Mouse (Mus musculus) kidney, postnatal 36 days (tissue): ENCODE results near the gene Miga2.

Source experiments
- DNase-seq, 2 experiments: peaks; one replicate each; pipeline ENCODE4 v3.0.0; 2021 to 2022; ENCODE audit warnings: mixed read lengths in 2 of 2

The Miga2 gene

DNA sequence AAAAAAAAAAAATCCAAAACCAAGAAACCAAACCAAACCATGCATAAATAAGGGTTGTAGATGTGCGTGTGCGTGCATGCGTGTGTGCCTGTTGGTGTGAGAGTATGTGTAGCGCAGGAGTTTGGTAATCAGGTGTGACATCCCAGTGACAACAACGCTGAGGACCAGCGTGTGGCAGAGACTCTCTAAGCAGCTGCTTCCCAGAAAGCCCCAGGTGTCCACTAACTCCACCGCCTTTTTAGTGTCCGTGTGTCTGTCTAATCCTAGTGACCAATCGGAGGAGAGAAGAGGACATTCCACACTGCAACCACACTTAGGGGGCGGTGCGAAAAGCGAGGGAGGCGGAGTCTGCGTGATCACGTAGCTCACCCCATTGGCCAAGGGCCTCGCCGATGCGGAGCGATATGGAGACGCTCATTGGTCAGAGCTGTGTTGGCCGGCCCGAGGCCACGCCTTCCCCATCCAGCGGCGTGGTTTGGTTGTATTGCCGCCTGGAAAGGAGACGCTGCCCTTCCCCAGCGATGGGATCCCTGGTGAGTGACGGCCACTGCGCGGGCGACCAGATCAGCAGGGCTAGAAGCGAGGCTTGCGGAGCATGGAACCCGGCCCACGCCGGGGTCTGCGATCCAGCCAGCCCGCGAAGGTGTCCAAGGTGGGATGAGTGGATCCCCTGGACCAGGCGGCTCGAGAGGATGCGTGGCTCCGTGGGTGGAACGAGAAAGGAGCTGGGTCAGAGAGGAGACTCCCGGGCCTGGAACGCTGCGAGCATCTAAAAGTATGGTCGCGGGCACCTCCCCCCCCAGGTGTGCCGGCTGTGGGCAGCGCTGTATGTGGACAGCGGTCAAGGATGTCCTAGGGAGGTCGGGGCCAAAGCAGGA, at the start of gene Miga2:
Gene Miga2 (plus strand): TSS at position 461 of the 878 bp plus-strand sequence.
- DNase-seq: peak; percentile 99 to 100

DNA sequence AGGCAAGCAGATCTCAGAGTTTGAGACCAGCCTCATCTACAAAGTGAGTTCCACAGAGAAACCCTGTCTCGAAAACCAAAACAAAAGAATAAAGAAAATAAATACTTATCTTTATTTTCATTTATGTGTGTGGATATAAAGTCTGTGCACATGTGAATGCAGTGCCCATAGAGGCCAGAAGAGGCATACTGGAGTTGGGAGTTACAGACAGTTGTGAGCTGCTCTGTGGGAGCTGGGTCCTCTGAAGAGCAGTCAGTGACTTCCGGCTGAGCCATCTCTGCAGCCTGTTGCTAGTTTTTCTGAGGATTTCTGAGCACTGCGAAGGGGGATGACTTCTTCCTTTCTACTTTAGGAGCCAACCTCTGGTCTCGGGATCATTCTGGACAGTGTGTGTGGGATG, 47.9 kb upstream of the Miga2 start:
- peak in 1 of 2 experiments; percentile 10 for DNase-seq

DNA sequence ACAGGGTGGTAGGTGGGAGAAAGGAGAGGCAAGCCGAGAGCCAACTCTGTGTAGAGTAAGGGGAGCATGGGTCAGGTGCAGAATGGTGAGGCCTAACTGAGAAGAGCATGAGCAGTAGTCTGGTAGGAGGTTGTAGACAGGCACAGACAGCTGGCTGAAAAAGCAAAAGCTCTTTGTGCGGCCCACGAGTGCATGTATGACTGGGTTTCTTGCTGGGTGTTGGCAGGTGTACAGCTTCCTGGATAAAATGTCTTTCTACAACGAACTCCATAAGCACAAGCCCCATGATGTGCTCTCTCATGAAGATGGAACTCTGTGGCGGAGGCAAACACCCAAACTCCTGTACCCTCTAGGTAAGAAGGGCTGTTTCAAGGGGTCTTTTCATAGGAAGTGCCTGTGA, 47.1 kb upstream of the Miga2 start:
- DNase-seq: no peak

DNA sequence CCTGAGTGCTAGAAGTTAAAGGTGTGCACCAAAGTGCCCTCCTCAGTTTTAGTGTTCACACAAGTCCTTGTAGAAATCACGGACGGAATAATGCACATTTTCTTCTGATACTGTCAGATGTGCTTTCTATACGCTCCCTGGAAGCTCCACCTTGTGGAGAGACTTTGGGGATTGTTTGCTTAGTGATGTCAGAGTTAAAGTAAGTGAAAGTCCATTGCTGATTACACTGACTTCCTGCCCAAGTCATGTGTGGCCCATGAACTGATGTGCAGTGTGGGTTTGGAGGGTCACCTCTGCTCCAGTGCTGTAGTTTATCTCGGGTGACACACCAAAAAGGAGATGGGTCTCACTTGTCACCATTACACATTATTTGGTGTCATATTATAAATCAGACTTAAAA, 44.8 kb upstream of the Miga2 start:
- DNase-seq: no peak

DNA sequence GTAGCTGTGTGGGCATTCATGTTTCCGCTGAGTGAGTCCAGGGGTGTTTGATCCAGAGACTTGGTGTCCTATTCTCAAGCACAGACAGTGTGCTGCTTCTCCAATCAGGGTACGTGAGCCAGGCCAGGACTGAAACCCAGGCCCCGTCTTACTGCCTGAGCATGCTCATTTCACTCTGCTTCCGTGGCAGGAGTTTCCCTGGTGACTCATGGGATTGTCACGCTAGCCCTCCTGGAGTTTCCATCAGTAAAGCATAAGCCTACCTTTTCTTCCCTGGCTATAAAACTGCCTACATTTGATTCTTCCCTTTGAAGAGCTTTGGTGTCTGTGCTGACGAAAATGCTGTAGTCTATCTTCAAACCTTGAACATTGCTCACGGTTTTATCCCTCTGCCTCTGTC, 40.9 kb upstream of the Miga2 start:
- DNase-seq: no peak

DNA sequence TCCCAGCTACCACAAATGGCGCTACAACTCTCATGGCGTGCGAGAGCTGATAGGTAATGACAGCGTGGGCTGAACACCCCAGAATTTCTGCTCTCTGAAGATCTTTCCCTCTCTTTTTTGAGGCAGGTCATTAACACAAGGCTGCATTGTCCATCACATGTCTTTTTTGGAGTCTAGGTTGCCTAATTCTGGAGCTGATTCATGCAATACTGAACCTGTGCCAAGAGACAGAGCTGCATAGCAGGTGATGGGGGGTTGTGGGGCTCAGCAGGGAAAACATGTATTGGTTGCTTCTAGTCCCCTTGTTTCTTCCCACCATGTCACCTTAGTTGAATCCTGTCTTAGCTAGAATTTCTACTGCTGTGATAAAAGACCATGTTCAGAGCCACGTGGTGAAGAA, 38.7 kb upstream of the Miga2 start:
- no peak for DNase-seq

DNA sequence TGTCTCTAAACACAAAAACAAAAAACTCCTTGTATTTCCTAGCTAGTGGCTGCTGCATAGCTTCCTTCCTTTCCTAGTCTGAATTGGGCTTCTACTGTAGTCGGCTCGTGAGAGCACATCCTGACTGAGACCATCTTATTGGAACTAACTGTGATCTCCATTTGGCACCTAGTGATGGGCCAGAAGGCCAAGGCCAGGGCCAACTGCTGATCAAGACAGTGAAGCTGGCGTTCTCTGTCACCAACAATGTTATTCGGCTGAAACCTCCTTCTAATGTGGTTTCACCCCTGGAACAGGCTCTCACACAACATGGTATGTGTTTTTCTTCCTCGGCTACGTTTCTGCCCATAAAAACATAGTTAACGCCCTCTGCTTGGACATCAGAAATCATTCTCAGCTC, 36.8 kb upstream of the Miga2 start:
- DNase-seq: no peak

DNA sequence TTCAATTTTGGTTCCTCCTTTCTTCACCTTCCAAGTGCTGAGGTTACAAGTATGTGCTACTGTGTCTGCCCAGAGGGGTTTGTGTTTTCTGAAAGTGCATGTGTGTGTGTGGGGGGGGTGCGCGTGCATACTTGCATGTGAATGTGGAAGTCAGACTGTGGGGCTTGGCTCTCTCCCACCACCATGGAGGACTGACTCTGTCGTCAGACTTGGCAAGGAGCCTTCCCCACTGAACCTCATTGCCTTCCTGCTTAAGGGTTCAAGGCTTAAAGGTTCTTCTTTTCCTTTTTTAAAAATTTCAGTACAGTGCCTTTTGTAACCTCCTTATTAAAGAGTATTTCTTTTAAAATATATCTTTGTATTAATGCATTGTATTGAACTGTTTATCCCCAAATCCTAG, 35.2 kb upstream of the Miga2 start:
- DNase-seq: no peak

DNA sequence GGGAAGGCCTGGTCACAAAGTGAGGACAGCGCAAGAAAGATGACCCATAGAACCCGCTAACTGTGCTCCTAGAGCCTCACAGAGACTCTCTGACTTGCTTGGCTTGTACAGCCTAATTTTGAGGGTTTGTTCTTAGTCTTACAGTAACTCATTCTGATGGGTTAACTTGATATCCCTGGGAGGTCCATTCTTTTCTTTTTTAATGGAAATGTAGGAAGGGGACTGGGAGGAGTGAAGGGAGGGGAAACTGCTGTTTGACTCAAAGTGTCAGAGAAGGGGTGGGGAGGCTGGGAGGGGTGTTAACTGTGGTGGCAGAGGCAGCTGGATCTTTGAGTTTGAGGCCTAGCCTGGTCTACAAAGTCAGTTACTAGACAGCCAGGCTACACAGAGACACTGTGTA, 28.7 kb upstream of the Miga2 start:
- no peak for DNase-seq

DNA sequence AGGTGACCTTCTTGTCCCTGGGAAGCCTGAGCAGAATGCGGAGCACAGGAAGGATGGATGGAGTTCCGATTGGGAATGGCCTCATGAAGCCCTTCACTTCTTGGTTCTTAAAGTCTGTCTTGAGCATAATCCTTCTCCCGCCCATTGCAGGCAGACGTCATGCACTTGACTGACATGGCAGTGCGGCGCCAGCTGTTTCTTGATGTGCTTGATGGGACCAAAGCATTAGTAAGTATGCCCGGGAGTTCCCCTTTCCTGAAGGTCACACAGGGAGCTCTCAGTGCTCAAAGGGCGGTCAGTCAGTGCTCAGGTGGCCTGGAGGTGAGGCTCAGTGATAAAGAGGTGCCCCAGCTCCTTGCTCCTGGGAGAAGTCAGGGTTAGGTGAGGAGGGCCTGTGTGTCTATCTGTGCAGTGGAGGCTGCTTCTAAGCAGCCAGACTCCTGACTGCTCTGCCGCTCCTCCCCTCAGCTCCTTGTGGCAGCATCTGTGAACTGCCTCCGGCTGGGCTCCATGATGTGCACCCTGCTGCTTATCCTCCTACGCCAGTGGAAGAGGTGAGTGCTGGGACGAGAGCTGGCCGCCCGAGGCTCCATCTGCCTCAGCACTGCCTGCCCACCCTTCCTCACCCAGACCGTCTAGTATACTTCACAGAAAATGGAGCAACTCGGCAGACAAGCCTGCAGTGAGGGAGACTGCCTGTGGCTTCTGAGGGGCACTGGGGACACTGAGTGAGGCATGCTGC, 27.7 kb upstream of the Miga2 start:
- no peak for DNase-seq

DNA sequence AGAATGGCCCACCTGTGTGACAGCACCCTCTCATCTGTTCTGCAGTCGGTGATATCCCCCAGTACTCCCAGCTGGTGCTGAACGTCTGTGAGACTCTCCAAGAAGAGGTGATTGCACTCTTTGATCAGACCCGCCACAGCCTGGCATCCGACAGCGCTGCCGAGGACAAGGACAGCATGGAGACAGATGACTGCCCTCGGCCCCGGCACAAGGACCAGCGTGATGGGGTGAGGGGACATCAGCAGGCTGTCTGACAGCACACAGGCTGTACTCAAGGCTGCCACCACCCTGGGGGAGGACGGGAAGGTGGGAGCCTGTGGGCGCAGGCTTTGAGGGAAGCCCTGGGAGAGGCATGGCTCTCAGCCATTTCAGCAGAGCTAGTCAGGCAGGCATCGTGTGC, 26.9 kb upstream of the Miga2 start:
- DNase-seq: no peak

DNA sequence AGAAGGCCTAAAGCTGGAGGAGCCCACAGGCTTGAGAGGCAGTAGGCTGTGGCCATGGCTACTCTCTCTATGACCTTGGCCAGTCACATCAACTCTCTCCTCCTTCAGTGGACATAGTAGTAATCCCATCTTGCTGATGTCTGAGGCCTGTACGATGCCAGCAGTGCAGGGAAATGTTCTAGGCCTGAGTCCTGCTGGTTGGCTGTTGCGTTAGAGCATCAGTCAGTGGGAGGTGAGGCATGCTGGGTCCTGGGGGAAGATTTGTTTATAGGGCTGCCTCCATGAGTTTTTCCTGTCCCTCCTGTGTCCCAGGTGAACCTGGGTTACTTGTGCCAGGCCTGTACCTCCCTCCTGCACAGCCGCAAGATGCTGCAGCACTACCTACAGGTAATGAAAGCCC, 22.0 kb upstream of the Miga2 start:
- no peak for DNase-seq

DNA sequence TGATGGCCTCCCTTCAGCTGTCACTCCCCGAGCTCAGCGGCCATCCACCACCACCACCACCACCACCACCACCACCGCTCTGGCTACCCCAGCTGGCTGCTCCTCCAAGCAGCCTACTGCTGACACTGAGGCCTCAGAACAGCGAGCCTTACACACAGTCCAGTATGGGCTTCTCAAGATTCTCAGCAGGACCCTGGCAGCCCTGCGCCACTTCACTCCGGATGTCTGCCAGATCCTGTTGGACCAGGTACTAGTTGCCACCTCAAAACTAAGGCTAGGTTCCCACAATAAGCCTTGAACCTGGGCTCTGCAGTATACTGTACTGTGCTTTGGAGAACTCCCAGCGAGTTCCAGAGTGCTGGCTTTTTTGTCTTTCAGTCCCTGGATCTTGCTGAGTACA, 21.5 kb upstream of the Miga2 start:
- DNase-seq: no peak

DNA sequence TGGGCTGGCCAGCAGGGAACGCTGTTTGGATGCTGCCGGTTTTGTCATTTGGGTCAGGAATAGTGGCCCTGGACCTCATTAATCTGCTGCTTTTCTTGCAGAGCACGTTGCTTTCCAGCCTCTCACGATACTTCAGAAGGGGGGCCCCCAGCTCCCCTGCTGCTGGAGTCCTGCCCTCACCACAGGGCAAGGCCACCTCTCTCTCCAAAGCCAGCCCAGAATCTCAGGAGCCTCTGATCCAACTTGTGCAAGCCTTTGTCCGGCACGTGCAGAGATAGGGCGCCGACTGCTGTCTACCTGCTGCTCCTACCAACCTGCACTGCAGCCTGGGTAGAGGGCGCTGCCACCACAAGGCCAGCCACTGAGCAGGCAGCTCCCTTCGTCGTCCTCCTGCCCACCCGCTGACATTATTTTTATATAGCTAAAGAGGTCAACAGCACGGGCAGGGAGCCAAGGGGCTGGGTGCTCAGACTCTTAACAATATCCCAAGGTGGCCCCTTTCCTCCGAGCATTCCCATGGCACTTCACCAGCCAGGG, 20.4 kb upstream of the Miga2 start:
- peak in 1 of 2 experiments; percentile 31 for DNase-seq

DNA sequence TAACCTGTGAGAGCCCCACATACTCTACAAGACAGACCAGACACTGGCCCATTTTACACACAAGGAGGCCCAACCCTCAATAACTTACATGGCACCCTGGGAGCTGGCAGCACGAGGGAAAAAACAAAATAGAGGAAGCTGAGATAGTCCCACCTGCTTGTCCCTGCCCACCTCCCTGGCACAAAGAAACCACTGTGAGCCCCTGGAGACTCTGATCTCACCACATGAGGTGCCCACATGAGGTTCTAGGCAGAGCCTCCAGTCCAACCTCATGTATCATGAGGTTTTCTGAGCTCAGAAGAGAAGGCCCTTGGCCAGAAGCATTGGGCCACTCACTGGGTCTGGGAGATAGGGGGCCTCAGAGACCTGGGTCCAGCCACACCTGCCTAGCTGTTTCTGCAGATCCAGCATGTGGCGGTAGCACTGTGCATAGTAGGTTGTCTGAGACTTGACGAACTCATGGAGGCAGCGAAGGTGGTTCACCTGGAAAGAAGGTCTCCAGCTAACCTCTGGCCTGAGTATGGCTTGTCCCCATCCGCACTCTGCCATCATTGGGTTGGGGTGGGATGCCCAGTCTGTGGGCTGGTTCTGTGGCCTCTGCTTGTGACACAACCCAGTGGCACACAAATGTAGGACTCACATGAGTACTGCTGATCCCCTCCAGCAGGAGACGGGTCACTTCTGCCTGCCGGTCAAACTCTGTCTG, 17.9 kb upstream of the Miga2 start:
- DNase-seq: no peak

DNA sequence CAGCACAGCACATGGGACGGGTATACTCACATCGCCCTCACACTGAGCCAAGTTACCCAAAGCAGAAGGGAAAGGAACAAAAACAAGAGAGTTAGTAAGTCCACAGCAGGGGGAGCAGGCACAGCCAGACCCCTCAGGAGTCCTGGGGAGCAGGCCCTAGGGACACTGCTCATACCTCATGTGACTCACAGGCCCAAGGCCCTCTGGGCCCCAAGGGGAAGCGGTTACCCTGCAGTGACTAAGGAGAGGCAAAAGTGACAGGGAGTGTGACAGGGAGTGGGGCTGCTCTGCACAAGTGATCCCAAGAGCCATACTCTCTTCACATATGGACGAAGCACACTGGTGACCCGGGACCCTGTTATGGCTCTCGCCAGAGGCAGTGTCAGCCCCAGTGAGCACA, 14.8 kb upstream of the Miga2 start:
- no peak for DNase-seq

DNA sequence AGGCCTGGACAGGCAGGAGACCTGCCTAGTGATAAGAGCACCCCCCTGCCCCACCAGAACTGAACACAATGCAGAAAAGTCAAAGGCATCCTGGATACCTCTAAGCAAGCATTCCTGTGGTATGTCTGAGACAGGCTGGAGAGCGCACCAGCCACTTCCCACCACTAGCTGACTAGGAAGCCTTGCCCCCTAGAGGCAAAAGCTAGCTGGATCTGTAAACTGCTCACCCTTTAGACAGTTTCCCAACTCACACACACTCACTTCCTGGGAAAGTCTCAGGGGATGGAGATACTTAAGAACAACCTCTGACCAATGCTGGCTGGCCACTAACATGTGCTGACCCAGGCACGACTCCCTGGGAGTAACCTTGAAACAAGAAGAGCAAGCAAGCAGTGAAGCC, 12.9 kb upstream of the Miga2 start:
- peak; percentile 16 to 25 for DNase-seq

DNA sequence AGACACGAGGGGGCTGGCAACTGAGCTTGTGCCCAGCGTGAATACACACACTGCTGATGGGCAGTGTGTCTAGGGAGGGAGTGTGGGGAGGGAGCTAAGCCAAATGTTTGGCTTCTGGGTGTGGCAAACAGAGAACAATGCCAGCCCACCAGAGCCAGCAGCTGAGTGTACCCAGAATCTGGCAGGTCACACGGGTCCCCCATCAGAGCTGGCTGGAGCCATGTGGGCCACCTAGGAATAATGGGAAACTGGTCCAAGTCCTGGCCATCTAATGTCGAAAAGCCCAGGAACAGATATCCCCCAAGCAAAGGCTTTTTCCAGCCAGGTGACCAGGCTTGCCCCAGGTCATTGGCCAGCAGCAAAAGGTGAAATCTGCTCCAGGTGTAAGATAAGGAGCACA, 8.2 kb upstream of the Miga2 start:
- DNase-seq: no peak

DNA sequence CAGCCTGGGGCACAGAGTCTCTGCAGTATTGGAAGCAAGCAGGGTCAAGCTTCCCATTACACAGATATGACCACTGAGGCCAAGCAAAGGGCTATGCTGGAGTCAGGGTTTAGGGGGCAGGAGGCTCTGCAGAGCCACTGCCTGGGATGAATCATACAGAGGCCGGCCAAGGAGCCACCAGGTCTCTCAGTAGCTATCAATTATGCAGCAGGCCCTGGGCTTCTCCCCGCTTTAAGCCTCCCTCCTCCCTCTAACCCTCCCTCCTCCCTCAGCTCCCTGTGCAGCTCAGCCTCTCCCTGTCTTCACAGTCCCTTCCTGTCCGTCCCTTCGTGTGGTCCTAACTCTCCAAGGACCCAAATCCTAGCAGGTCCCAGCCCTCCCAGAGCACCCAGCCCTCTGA, 7.8 kb upstream of the Miga2 start:
- peak in 1 of 2 experiments; percentile 5 for DNase-seq

DNA sequence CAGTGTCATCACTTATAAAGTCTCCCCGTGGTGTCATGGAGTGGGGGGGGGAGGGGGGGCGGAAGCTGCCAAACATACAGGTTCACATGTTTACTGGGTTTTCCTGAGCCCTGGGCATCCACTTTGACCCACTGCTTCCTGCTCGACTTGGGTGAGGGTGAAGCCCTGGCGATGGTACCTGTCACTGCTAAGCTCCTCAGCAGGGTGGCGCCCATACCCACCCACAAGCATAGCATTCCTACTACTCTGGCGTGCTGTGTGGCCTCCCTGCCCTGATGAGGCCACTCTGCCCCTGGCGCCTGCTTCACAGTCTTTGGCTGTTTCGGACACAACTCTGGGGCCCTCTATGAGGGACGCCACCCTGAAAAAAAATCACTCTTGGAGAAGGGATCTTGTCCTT, 7.1 kb upstream of the Miga2 start:
- DNase-seq: no peak

DNA sequence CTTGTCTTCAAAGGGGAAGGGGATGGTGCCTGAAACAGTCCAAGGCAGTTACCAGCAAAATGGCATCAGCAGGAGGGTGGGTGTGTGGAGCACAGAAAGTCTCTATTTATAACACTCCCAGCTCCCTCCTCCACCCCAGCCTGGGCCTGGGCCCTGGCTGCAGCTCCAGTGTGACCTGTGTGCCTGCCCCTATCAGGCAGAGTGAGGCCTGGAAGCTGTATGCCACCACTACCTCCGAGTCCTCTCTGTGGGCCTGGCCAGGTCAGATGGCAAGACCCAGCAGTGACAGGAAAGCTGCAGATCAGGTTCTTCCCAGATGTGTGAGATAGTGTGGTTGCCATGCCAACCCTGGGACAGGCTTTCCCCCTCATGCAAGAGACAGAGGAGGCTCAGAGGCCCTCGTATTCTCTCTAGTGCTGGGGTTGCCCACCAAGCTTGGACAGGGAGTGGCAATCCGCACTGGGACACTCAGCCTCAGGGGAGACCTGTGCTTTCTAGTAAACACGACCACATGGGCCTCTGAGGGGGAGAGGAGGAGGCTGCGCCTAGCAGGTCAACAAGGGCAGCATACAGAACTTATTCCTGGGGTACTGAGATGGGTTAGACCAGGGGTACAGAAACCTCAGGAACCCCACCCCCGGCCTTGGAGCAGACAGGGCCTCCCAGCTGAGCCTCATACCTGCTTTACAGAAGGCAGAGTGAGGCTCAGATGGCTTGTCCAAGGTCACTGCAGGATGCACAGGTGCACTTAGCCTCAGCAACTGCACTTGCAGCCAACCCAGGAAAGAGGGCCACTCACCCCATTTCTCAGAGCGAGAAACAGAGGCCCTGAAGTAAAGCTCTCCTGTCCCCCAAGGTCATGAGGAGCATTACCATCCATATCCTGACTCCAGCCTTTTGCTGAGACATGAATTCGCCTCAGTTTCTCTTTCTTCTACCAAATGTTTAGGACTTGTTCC, 6.2 kb upstream of the Miga2 start:
- DNase-seq: no peak
